Comparison of ENCODE assay signal across 36 mouse cellular contexts in the genomic region with DNA sequence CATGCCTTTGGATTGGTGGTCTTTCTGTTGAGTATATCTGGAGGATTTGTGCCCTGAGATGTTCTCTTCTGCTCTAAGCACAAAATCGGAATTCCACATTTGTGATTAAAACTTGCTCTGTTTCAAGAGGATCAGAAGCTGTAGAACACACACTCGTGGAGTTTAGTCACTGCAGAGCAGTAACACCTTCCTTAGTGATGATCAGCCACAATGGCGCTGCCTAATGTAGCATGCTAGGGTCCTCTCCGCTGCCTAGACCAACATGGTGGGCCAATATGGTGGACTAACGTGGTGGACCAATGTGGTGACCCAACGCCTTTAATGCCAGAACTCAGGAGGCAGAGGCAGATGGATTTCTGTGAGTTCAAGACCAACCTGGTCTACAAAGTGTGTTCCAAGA. TPM values are rescaled to one million over a fixed set of nuclear protein-coding genes. Genes with fewer than 3 reads are reported as not detected.
"Had no signal": no experiment of that assay in that cellular context is flagged by ENCODE, and none has a peak within 500 bp of the region (broad histone marks: within the 10 kb centered on the region; RNA-seq: fewer than 3 reads in every experiment).

No protein-coding gene starts in this region.

- H3K36me3 ChIP-seq: limb, embryonic 10.5 days; limb, embryonic 12.5 days; limb, embryonic 13.5 days; limb, embryonic 15.5 days; liver, embryonic 13.5 days; liver, embryonic 15.5 days; lung, embryonic 15.5 days; midbrain, embryonic 10.5 days; midbrain, embryonic 12.5 days; midbrain, embryonic 13.5 days; midbrain, embryonic 15.5 days; neural tube, embryonic 12.5 days had no signal

- H3K4me2 ChIP-seq: limb, embryonic 12.5 days; limb, embryonic 13.5 days; limb, embryonic 15.5 days; liver, embryonic 13.5 days; liver, embryonic 15.5 days; lung, embryonic 14.5 days; lung, embryonic 15.5 days; midbrain, embryonic 11.5 days; midbrain, embryonic 12.5 days; midbrain, embryonic 13.5 days; midbrain, embryonic 15.5 days; neural tube, embryonic 12.5 days had no signal

- H3K4me3 ChIP-seq: limb, embryonic 10.5 days; limb, embryonic 12.5 days; limb, embryonic 13.5 days; limb, embryonic 15.5 days; liver, embryonic 13.5 days; liver, embryonic 15.5 days; lung, embryonic 15.5 days; midbrain, embryonic 10.5 days; midbrain, embryonic 12.5 days; midbrain, embryonic 13.5 days; midbrain, embryonic 15.5 days; myocyte; neural tube, embryonic 12.5 days had no signal

- ATAC-seq: liver, postnatal 0 days; lung, postnatal 0 days; midbrain, embryonic 13.5 days; midbrain, embryonic 15.5 days; midbrain, embryonic 16.5 days had no signal

- H3K9ac ChIP-seq: limb, embryonic 12.5 days; limb, embryonic 13.5 days; limb, embryonic 15.5 days; liver, embryonic 13.5 days; liver, embryonic 14.5 days; liver, embryonic 15.5 days; liver, postnatal 0 days; lung, embryonic 14.5 days; lung, embryonic 15.5 days; midbrain, embryonic 12.5 days; midbrain, embryonic 13.5 days; midbrain, embryonic 15.5 days; neural tube, embryonic 12.5 days had no signal

- H3K27ac ChIP-seq: limb, embryonic 10.5 days; limb, embryonic 12.5 days; limb, embryonic 13.5 days; limb, embryonic 15.5 days; liver, embryonic 13.5 days; liver, embryonic 14.5 days; liver, embryonic 15.5 days; lung, embryonic 15.5 days; macrophage; midbrain, embryonic 10.5 days; midbrain, embryonic 12.5 days; midbrain, embryonic 13.5 days; midbrain, embryonic 15.5 days; neural tube, embryonic 12.5 days had no signal

- H3K27me3 ChIP-seq: limb, embryonic 12.5 days; limb, embryonic 13.5 days; limb, embryonic 15.5 days; lung, embryonic 15.5 days; midbrain, embryonic 15.5 days; neural tube, embryonic 12.5 days had no signal

- H3K4me1 ChIP-seq: limb, embryonic 10.5 days; limb, embryonic 12.5 days; limb, embryonic 15.5 days; liver, embryonic 13.5 days; liver, embryonic 15.5 days; lung, embryonic 15.5 days; midbrain, embryonic 10.5 days; midbrain, embryonic 12.5 days; midbrain, embryonic 13.5 days; midbrain, embryonic 15.5 days; neural tube, embryonic 12.5 days had no signal

- DNase-seq: left cerebral cortex, postnatal 4 days; liver; liver, embryonic 13.5 days; liver, postnatal 0 days; lung, adult 18-20 months; lung, adult 2 months; lung, embryonic 14.5 days; lung, postnatal 10 days; lung, postnatal 14 days; lung, postnatal 36 days; lung, postnatal 4 days; midbrain, embryonic 14.5 days had no signal

- H3K9me3 ChIP-seq: limb, embryonic 10.5 days; limb, embryonic 12.5 days; limb, embryonic 13.5 days; limb, embryonic 15.5 days; liver, embryonic 13.5 days; liver, embryonic 15.5 days; lung, embryonic 15.5 days; megakaryocyte, embryonic 14.5 days; midbrain, embryonic 10.5 days; midbrain, embryonic 12.5 days; midbrain, embryonic 13.5 days; midbrain, embryonic 15.5 days; neural tube, embryonic 12.5 days had no signal

RNA-seq across cellular contexts. Expression of gene Esr2, which starts 5.8 kb away (rescaled TPM):
- total RNA-seq: liver, adult 2 months; megakaryocyte progenitor cell, adult 5-6 weeks; megakaryocyte, adult 5-6 weeks; megakaryocyte-erythroid progenitor cell, adult 5-6 weeks; monocyte, adult 5-6 weeks had no signal
- polyA plus RNA-seq: liver, adult 2 months; liver, embryonic 16.5 days; liver, postnatal 0 days; macrophage had no signal
